Mouse (Mus musculus) stomach, postnatal 0 days (tissue): ENCODE measurements around the gene Gm5269. TPM values are rescaled to one million over a fixed set of nuclear protein-coding genes. Genes with fewer than 3 reads are reported as not detected.

Experiments used
- ATAC-seq: fragments of 200-750 bp; cut with Nextera tagmentation; 2 replicates; pipeline ENCODE4 v1.8.0; 2017; ENCODE audit not compliant: low FRiP score, low TSS enrichment
- DNase-seq: peaks from one replicate; pipeline ENCODE4 v3.0.0-alpha.2; 2016; ENCODE audit warnings: low spot score
- H3K27ac ChIP-seq: fragments of 300-500 bp; sonication (generic); replicated peaks from 2 replicates; pipeline ENCODE4 v1.5.1; 2014; ENCODE audit warnings: mild to moderate bottlenecking, control low read depth
- H3K27me3 ChIP-seq: fragments of 300-500 bp; sonication (generic); 2 replicates; pipeline ENCODE4 v1.6.1; 2014; ENCODE audit warnings: low read length; ENCODE audit not compliant: control insufficient read depth, insufficient read depth
- H3K36me3 ChIP-seq: fragments of 300-500 bp; sonication (generic); 2 replicates; pipeline ENCODE4 v1.6.1; 2014; ENCODE audit warnings: low read length, mixed read lengths; ENCODE audit not compliant: control insufficient read depth, insufficient read depth
- H3K4me1 ChIP-seq: fragments of 300-500 bp; sonication (generic); replicated peaks from 2 replicates; pipeline ENCODE4 v1.6.1; 2014; ENCODE audit warnings: antibody characterized with exemption; ENCODE audit not compliant: control insufficient read depth, insufficient read depth
- H3K4me2 ChIP-seq: fragments of 300-500 bp; sonication (generic); replicated peaks from 2 replicates; pipeline ENCODE4 v1.6.1; 2014; ENCODE audit warnings: low read depth, mild to moderate bottlenecking, control low read depth, moderate library complexity
- H3K4me3 ChIP-seq: fragments of 300-500 bp; sonication (generic); 2 replicates; pipeline ENCODE4 v1.5.1; 2014; ENCODE audit warnings: low read depth, low read length, control low read depth
- H3K9ac ChIP-seq: fragments of 300-500 bp; sonication (generic); 2 replicates; pipeline ENCODE4 v1.6.1; 2014; ENCODE audit warnings: mild to moderate bottlenecking, low read length, control low read depth, mixed read lengths
- H3K9me3 ChIP-seq: fragments of 300-500 bp; sonication (generic); 2 replicates; pipeline ENCODE4 v1.6.1; 2016; ENCODE audit warnings: low read length; ENCODE audit not compliant: control insufficient read depth
- CTCF ChIP-seq: IDR thresholded peaks from 2 replicates; pipeline ENCODE4 v1.5.1; 2016; ENCODE audit warnings: antibody characterized with exemption, low read depth, mild to moderate bottlenecking, moderate library complexity
- EP300 ChIP-seq: optimal IDR thresholded peaks from 2 replicates; pipeline ENCODE3; 2016; ENCODE audit warnings: antibody characterized with exemption
- WGBS: fragments of 180-500 bp; shearing (Covaris S2); extraction: QIAGEN DNeasy Blood & Tissue Kit; methylation state at CpG from one replicate; pipeline ENCODE4 v1.1.7; 2014; 5-methylcytosine and 5-hydroxymethylcytosine counted together
- polyA plus RNA-seq: library from polyadenylated mRNA; unstranded; fragments of >200 nt; fragmentation: Nextera tagmentation; extraction: Ambion mirVana; gene quantifications from 2 replicates; pipeline ENCODE4 v1.2.1, GENCODE M21; 2015

Gm5269 gene
- polyA plus RNA-seq, 1 experiment from 2014 or later, result not detected

DNA sequence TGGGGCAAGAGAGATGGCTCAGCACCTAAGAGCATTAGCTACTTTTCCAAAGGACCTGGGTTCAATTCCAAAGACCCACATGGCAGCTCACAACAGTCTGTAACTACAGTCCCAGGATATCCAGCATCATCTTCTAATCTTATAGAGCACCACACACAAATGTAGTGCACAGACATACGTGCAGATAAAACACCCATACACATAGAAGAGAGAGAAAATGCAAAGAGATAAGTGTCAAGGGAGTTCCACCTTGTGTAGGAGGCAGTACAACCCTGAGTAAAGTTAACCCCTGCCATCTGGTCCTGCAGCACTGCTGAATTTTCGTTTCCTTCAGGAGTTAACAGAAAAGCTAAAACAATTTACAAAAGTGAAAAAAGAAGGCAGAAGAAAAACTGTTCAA lies 14.4 kb downstream of the Gm5269 start:
- H3K9ac ChIP-seq, result no peak overlapping the region
- H3K36me3 ChIP-seq, result no peaks in the 10 kb centered on the region
- 65% methylated on average over 2 of the region's 2 CpGs for WGBS
- TF ChIP-seq CTCF (no peak), EP300 (no peak)
- no peaks in the 10 kb centered on the region for H3K27me3 ChIP-seq
- no peak overlapping the region for H3K4me3 ChIP-seq
- no peak overlapping the region for H3K27ac ChIP-seq
- H3K9me3 ChIP-seq, result no peaks in the 10 kb centered on the region
- no peak for DNase-seq
- ATAC-seq, result no peak
- H3K4me2 ChIP-seq, result no peak overlapping the region
- H3K4me1 ChIP-seq, result no peaks in the 10 kb centered on the region

DNA sequence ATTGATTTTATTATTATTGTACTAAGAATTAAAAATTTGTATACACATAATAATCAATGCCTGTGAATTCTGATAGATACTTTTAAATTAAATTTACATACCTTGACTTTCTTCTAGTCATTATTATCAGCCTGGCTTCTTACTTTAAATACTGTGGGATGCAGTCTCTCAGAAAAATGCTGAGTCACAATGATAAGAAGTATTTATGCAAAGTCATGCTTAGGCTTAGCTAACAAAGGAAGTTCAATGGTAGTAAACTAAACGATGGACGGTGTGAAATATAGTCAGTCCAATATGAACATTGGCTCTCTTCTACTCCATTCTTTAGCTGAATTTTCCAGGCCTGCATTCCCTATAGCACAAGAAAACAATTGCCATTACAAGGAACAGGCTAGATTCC lies 16.8 kb downstream of the Gm5269 start:
- no peak overlapping the region for H3K27ac ChIP-seq

DNA sequence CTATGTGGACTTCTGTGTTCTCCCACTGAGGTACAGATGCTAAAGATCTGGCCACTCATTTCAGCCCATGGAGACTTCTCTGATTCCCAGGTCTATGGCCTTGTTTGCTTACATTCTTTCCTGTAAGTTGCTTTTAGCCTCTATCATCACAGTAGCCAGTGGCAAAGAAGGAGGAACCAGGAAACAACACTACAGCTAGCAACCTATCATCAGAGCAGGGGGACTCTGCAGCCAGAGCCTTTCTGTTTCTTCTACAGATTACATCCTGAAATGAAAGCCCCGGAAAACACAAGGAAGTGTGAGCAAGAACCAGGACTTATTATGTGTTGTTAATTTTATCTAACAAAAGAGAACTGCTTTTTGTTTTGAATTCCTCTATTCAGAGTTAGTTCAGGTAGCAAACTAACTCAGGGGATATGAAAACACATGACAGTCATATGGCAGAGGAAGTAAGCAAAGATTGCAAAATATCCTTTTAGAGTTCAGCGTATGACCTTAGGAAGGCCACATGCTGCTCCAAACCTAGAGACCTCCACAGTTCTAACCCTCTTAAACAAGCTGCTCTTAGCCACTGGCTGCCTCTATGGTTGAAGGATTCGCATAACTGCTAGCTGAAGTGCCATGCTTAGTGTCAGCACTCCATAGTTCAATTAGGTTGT lies 21.5 kb downstream of the Gm5269 start:
- H3K4me3 ChIP-seq, result no peak overlapping the region
- DNase-seq, result no peak
- H3K36me3 ChIP-seq, result no peaks in the 10 kb centered on the region
- 0 out of 2 replicates have a peak overlapping the region, but pooled peaks have one; percentile 20 for H3K27ac ChIP-seq
- H3K9me3 ChIP-seq, result no peaks in the 10 kb centered on the region
- no peaks in the 10 kb centered on the region for H3K4me1 ChIP-seq
- H3K27me3 ChIP-seq, result no peaks in the 10 kb centered on the region
- TF ChIP-seq EP300 (no peak), CTCF (no peak)
- WGBS, result 65% methylated on average over 3 of the region's 3 CpGs
- no peak for ATAC-seq
- H3K4me2 ChIP-seq, result no peak overlapping the region
- no peak overlapping the region for H3K9ac ChIP-seq

More for the DNA sequence above, 16.8 kb downstream of the Gm5269 start:
- H3K27me3 ChIP-seq, result no peaks in the 10 kb centered on the region
- no peaks in the 10 kb centered on the region for H3K36me3 ChIP-seq
- WGBS, result 63% methylated on average over 2 of the region's 2 CpGs
- H3K4me2 ChIP-seq, result no peak overlapping the region
- ATAC-seq (no peak), DNase-seq (no peak)
- H3K9ac ChIP-seq, result no peak overlapping the region
- no peaks in the 10 kb centered on the region for H3K4me1 ChIP-seq
- no peak for TF ChIP-seq EP300
- TF ChIP-seq CTCF, result no peak
- no peak overlapping the region for H3K4me3 ChIP-seq
- H3K9me3 ChIP-seq, result no peaks in the 10 kb centered on the region

DNA sequence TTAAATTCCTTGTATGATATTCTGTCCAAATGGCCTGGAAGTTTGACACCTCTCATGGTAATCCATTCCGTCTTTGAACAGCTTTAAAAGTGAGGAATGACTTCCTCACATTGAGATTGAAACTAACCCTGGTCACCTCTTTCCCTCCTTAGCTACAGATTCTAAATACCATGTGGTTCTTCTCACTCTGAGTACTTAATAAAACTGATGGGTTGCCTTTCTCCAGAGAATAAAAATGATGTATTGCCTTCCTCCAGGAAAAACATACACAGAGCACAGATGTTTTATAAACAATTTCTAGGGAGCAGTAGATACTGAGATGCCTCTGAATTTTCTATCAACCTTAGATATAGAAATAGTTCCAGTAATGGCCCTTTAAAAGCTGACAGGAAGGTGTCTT lies 22.0 kb downstream of the Gm5269 start:
- Histone ChIP-seq H3K4me2 (no peak overlapping the region), H3K36me3 (no peaks in the 10 kb centered on the region), H3K27me3 (no peaks in the 10 kb centered on the region), H3K9ac (no peak overlapping the region), H3K27ac (0 out of 2 replicates have a peak overlapping the region, but pooled peaks have one; percentile 20), H3K4me1 (no peaks in the 10 kb centered on the region), H3K4me3 (no peak overlapping the region), H3K9me3 (no peaks in the 10 kb centered on the region)
- ATAC-seq (no peak), DNase-seq (no peak)
- 44% methylated on average over 1 of the region's 1 CpGs for WGBS
- TF ChIP-seq CTCF, result no peak
- TF ChIP-seq EP300, result no peak

DNA sequence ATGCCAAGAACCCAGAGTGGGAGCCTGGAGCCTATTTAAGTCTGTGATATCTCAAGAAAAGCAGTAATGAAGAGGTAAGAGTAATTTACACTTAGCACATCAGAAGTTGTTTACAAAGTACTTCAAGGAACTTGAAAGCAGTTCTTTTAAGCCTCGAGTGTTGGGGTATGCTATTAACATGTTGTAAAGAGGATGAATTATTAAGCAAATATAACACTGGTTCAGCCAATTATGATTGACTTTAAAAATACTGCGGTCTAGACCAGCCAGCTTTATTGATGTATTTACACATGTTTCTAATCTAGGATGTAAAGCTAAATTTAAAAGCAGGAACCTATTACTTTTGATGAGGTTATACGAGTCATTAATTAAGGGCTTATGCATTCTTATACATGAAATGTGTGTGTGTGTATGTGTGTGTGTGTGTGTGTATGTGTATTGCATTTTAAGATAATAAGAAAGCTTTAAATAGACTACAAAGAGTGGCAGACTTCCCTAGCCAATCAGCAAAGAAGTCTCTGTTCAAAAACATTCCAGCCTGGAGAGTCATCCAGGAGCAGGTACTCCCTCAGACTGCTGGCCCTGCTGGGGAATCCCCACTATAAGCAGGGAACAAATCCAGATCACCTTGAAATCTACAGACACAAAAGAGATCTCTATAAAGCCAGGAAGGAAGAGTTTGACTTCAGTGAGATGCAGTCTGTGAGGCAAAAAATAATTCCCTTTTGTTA lies 23.6 kb downstream of the Gm5269 start:
- DNase-seq, result no peak
- TF ChIP-seq EP300 (no peak), CTCF (no peak)
- H3K9me3 ChIP-seq, result no peaks in the 10 kb centered on the region
- no peaks in the 10 kb centered on the region for H3K36me3 ChIP-seq
- H3K4me1 ChIP-seq, result no peaks in the 10 kb centered on the region
- H3K9ac ChIP-seq, result no peak overlapping the region
- WGBS, result 29% methylated on average over 3 of the region's 3 CpGs
- no peak overlapping the region for H3K27ac ChIP-seq
- no peaks in the 10 kb centered on the region for H3K27me3 ChIP-seq
- no peak overlapping the region for H3K4me3 ChIP-seq
- no peak overlapping the region for H3K4me2 ChIP-seq
- no peak for ATAC-seq

DNA sequence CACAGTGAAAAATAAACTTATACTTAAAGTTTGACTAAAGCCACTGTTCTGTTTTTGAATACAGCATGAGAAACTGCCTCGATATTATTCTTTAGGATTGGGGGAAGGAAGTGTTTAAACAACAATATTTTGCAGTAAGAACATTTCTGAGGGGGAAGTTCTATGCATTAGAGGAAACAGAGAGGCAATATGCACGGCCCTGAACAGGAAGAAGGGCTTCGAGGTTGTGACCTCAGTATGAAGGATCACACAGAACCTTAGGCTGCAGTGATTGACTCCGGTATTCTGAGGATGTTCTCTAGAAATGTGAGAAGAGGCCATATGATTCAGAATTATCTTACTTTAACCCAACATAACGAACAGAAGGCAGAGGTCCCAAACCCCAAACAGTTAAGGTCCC lies 24.3 kb downstream of the Gm5269 start:
- Histone ChIP-seq H3K27ac (no peak overlapping the region), H3K9me3 (no peaks in the 10 kb centered on the region), H3K36me3 (no peaks in the 10 kb centered on the region), H3K4me1 (no peaks in the 10 kb centered on the region), H3K9ac (no peak overlapping the region), H3K27me3 (no peaks in the 10 kb centered on the region), H3K4me2 (no peak overlapping the region), H3K4me3 (no peak overlapping the region)
- DNase-seq, result no peak
- TF ChIP-seq CTCF (no peak), EP300 (no peak)
- 47% methylated on average over 5 of the region's 5 CpGs for WGBS
- no peak for ATAC-seq
